Mouse (Mus musculus) liver, embryonic 14 days (tissue): ENCODE measurements around the gene Ccp110. TPM values are rescaled to one million over a fixed set of nuclear protein-coding genes. Genes with fewer than 3 reads are reported as not detected.

ENCODE experiments used
- polyA plus RNA-seq: library from polyadenylated mRNA; depleted of rRNA; stranded (reverse); fragments of >200 nt; gene quantifications from 2 replicates; pipeline ENCODE4 v1.2.3, GENCODE M21; 2012; rRNA removed

Gene Ccp110
- polyA plus RNA-seq, result 13.4 and 16.2 TPM in 2 replicates

GRCm38 (mm10) chr7:118712228-118713173 lies at the start of gene Ccp110:
TSS of gene Ccp110 (plus strand) at chr7:118712552.

GRCm38 (mm10) chr7:118705101-118705961 lies 7.0 kb upstream of the Ccp110 start, which contains the start of gene Gde1:
TSS of gene Gde1 (minus strand) at chr7:118705778.

GRCm38 (mm10) chr7:118739975-118740531 lies 27.7 kb downstream of the Ccp110 start, which contains the start of gene Vps35l:
TSS of gene Vps35l (plus strand) at chr7:118740226.

Other genes starting within 250 kb of the Ccp110 start
- gene Itpripl2, start 220.6 kb upstream of the Ccp110 start, polyA plus RNA-seq, result 1.3 and 1.7 TPM in 2 replicates
- gene Coq7, start 179.2 kb upstream of the Ccp110 start, polyA plus RNA-seq, result 34.4 and 35.7 TPM in 2 replicates
- gene Tmc7, start 127.8 kb upstream of the Ccp110 start, polyA plus RNA-seq, result 0.13 and 0.19 TPM in 2 replicates
- 0.01 TPM in 1 of 2 replicates, not detected in the other for gene Tmc5, start 115.3 kb upstream of the Ccp110 start, polyA plus RNA-seq
- 26.3 and 30.1 TPM in 2 replicates for gene Gde1, start 6.8 kb upstream of the Ccp110 start, polyA plus RNA-seq
- 20.6 and 26.5 TPM in 2 replicates for gene Vps35l, start 27.7 kb downstream of the Ccp110 start, polyA plus RNA-seq
- 0.29 and 0.32 TPM in 2 replicates for gene Iqck, start 143.2 kb downstream of the Ccp110 start, polyA plus RNA-seq
- 10.6 and 12.1 TPM in 2 replicates for gene Knop1, start 143.7 kb downstream of the Ccp110 start, polyA plus RNA-seq